Mouse (Mus musculus) neural tube, embryonic 11.5 days (tissue): ENCODE measurements around the gene Ripk3. TPM values are rescaled to one million over a fixed set of nuclear protein-coding genes. Genes with fewer than 3 reads are reported as not detected.

ENCODE experiments used
- ATAC-seq: fragments of 200-750 bp; cut with Nextera tagmentation; 2 replicates; pipeline ENCODE4 v1.8.0; 2017; ENCODE audit warnings: moderate number of reproducible peaks, mild to moderate bottlenecking, moderate TSS enrichment, moderate library complexity; ENCODE audit not compliant: insufficient read depth, low FRiP score, low TSS enrichment
- DNase-seq: peaks from one replicate; pipeline ENCODE4 v3.0.0-alpha.2; 2015; ENCODE audit warnings: low spot score
- H3K27ac ChIP-seq: fragments of 300-500 bp; sonication (generic); 2 replicates; pipeline ENCODE4 v1.5.1; 2014; ENCODE audit warnings: low read depth, mild to moderate bottlenecking, low read length
- H3K27me3 ChIP-seq: fragments of 300-500 bp; sonication (generic); 2 replicates; pipeline ENCODE4 v1.6.1; 2014; ENCODE audit warnings: mild to moderate bottlenecking, low read length, mixed read lengths; ENCODE audit not compliant: control insufficient read depth, insufficient read depth
- H3K36me3 ChIP-seq: fragments of 300-500 bp; sonication (generic); 2 replicates; pipeline ENCODE4 v1.6.1; 2014; ENCODE audit warnings: mild to moderate bottlenecking, low read length, moderate library complexity, mixed read lengths; ENCODE audit not compliant: control insufficient read depth, insufficient read depth
- H3K4me1 ChIP-seq: fragments of 300-500 bp; sonication (generic); 2 replicates; pipeline ENCODE4 v1.6.1; 2014; ENCODE audit warnings: low read length, mixed read lengths; ENCODE audit not compliant: control insufficient read depth, insufficient read depth
- H3K4me2 ChIP-seq: fragments of 300-500 bp; sonication (generic); 2 replicates; pipeline ENCODE4 v1.6.1; 2014; ENCODE audit warnings: low read depth, mild to moderate bottlenecking, moderate library complexity
- H3K4me3 ChIP-seq: fragments of 300-500 bp; sonication (generic); 2 replicates; pipeline ENCODE4 v1.5.1; 2014; ENCODE audit warnings: low read depth, low read length
- H3K9ac ChIP-seq: fragments of 300-500 bp; sonication (generic); 2 replicates; pipeline ENCODE4 v1.6.1; 2014; ENCODE audit warnings: mild to moderate bottlenecking, low read length
- H3K9me3 ChIP-seq: fragments of 300-500 bp; sonication (generic); 2 replicates; pipeline ENCODE4 v1.6.1; 2016; ENCODE audit warnings: low read length; ENCODE audit not compliant: control insufficient read depth
- WGBS: fragments of 180-500 bp; shearing (Covaris S2); extraction: QIAGEN DNeasy Blood & Tissue Kit; methylation state at CpG from one replicate; pipeline ENCODE4 v1.1.7; 2014; 5-methylcytosine and 5-hydroxymethylcytosine counted together
- polyA plus RNA-seq: library from polyadenylated mRNA; unstranded; fragments of >200 nt; fragmentation: Nextera tagmentation; extraction: Ambion mirVana; gene quantifications from 2 replicates; pipeline ENCODE4 v1.2.1, GENCODE M21; 2014

Gene Ripk3
- polyA plus RNA-seq, 1 experiment from 2014 or later, result 14.2 TPM

DNA sequence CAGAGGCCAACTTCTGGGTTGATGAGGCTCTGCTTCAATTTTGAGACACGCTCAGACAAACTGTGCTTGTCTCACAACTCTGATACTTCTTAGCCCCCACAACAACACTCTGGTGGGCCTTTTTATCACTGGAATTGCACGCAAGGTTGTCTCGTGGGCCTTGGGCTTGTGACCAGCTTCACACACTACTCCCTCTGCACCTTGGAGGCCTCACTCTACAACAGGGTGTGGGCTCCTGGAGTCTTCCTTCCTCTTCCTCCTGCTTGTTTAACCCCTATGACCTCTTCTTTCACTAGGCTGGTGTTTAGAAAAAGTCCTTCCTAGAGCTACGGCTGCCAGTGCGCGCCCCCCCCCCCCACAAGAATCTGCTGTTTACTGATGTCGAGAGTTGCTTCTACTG is 12.0 kb downstream of the Ripk3 start:
- WGBS, result 70% methylated on average over 7 of the region's 7 CpGs
- peaks cover 5% of the 10 kb centered on the region; the same call in 1 of the 2 replicates for H3K4me1 ChIP-seq
- H3K4me3 ChIP-seq, result no peak overlapping the region
- H3K9me3 ChIP-seq, result no peaks in the 10 kb centered on the region
- peaks cover 4% of the 10 kb centered on the region; the same call in 1 of the 2 replicates for H3K27me3 ChIP-seq
- DNase-seq, result no peak
- H3K27ac ChIP-seq, result no peak overlapping the region
- H3K4me2 ChIP-seq, result no peak overlapping the region
- ATAC-seq, result no peak
- H3K36me3 ChIP-seq, result no peaks in the 10 kb centered on the region
- H3K9ac ChIP-seq, result no peak overlapping the region

DNA sequence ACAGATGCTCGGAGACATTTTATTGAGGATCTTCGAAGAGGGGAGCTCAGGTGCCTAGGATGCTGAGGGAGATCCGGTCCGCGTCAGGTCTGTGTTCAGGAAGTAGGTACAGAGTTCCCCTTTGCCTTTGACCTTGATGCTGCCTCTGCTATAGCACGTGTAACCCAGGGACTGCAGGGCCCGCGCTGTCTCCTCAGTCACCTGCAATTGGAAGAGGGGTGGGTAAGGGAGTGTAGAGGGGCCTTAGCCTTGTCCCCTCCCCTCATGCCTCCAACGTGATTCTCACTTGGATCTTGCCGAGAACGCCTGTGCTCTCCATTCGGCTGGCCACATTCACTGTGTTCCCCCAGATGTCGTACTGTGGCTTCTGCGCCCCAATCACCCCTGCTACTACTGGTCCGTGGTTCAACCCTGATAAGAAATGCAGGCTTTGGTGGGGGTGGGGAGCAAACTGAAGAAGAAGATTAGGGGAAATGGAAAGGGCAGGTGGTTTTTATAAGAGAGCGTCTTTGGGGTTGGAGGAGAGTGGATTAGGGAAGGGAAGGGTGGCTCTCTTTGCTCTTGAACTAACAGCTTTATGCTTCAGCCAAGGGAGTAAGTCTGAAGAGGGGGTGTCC is 19.5 kb downstream of the Ripk3 start:
- no peak for ATAC-seq
- peaks cover 31% of the 10 kb centered on the region for H3K27me3 ChIP-seq

DNA sequence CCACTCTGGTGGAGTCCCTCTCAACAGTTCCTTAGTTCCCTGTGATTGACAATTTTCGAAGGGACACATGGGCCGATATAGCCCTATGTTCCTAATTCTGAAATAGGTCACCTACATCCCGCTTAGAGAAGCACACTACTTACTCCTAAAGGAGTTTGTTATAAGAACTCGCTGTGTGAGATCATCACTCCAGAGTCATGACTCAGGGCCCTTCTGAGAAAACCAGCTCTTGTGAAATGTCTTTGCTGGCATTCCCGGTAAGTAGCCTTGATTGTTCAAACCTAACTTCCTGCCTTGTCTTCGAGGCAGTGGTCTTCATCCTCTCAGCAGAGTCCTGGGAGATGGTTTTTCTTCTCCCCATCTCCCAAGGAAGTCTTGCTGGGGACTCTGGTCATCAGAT is 20.1 kb downstream of the Ripk3 start:
- 92% methylated on average over 6 of the region's 6 CpGs for WGBS
- H3K27ac ChIP-seq, result no peak overlapping the region
- 0 out of 2 replicates have a peak, but pooled peaks cover 4% of the 10 kb centered on the region for H3K4me1 ChIP-seq
- no peaks in the 10 kb centered on the region for H3K9me3 ChIP-seq
- no peak overlapping the region for H3K9ac ChIP-seq
- DNase-seq, result no peak
- no peaks in the 10 kb centered on the region for H3K36me3 ChIP-seq
- peaks cover 35% of the 10 kb centered on the region for H3K27me3 ChIP-seq
- no peak overlapping the region for H3K4me3 ChIP-seq
- no peak overlapping the region for H3K4me2 ChIP-seq
- ATAC-seq, result no peak

More for the DNA sequence above, 19.5 kb downstream of the Ripk3 start:
- Histone ChIP-seq H3K4me1 (0 out of 2 replicates have a peak, but pooled peaks cover 4% of the 10 kb centered on the region), H3K27ac (no peak overlapping the region), H3K36me3 (no peaks in the 10 kb centered on the region), H3K4me2 (no peak overlapping the region), H3K9ac (no peak overlapping the region), H3K4me3 (no peak overlapping the region), H3K9me3 (no peaks in the 10 kb centered on the region)
- DNase-seq, result no peak
- 77% methylated on average over 16 of the region's 16 CpGs for WGBS

DNA sequence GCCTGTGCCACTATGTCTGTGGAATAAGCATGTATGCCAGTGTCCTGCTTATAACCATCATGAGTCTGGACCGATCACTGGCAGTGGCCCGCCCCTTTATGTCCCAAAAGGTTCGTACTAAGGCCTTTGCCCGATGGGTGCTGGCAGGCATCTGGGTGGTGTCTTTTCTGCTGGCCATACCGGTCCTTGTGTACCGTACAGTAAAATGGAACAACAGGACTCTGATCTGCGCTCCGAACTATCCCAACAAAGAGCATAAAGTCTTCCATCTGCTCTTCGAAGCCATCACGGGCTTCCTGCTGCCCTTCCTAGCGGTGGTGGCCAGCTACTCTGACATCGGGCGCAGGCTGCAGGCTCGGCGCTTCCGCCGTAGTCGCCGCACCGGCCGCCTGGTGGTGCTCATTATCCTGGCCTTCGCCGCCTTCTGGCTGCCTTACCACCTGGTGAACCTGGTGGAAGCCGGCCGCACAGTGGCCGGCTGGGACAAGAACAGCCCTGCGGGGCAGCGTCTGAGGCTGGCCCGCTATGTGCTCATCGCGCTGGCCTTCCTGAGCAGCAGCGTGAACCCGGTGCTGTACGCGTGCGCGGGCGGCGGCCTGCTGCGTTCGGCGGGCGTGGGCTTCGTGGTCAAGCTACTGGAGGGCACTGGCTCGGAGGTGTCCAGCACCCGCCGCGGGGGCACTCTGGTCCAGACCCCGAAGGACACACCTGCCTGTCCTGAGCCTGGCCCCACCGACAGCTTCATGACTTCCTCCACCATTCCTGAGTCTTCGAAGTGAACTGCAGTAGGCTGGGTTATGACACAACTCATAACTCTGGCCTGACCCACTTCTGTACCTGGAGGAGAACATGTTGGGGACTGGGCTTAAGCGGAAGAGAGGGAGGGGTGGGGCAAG is 20.9 kb downstream of the Ripk3 start:
- ATAC-seq, result peak; percentile 48
- H3K9me3 ChIP-seq, result no peaks in the 10 kb centered on the region
- no peaks in the 10 kb centered on the region for H3K36me3 ChIP-seq
- no peak overlapping the region for H3K27ac ChIP-seq
- H3K9ac ChIP-seq, result peak overlapping the region; percentile 59
- 12% methylated on average over 52 of the region's 52 CpGs for WGBS
- H3K4me3 ChIP-seq, result peak overlapping the region; percentile 34
- DNase-seq, result peak; percentile 64
- H3K4me1 ChIP-seq, result 0 out of 2 replicates have a peak, but pooled peaks cover 4% of the 10 kb centered on the region
- H3K4me2 ChIP-seq, result peak overlapping the region; percentile 70
- peaks cover 42% of the 10 kb centered on the region for H3K27me3 ChIP-seq

DNA sequence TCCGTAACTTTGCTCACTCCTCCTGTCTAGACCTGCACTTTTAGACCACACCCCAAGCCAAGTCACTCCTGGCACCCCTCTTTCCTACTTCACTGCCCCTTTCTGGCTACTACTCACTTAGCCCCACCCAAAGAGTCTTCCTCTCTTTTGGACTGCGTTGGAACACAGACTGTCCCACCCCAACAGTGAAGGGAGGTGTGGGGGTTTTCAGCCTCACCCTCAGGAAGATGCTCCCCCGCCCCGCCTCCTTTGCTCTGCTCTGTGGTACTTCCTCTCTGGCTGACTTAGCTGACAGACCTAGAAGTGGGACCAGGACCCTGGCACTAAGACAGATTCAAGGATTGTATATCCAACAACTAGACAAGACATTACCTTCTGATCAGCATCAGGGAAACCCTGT is 23.0 kb downstream of the Ripk3 start, which contains the start of gene Ltb4r1:
Gene Ltb4r1, plus strand, starts transcription at position 267 of the 400 bp plus-strand sequence.
- no peak within 1 kb of the TSS for H3K27ac ChIP-seq
- no peaks in the 10 kb centered on the region for H3K36me3 ChIP-seq
- H3K4me2 ChIP-seq, result no peak within 1 kb of the TSS
- H3K9ac ChIP-seq, result no peak within 1 kb of the TSS
- WGBS, result 81% methylated on average over 4 of the region's 4 CpGs
- H3K27me3 ChIP-seq, result peaks cover 57% of the 10 kb centered on the region
- DNase-seq (no peak), ATAC-seq (no peak)
- H3K4me3 ChIP-seq, result no peak within 1 kb of the TSS
- 0 out of 2 replicates have a peak, but pooled peaks cover 4% of the 10 kb centered on the region for H3K4me1 ChIP-seq
- H3K9me3 ChIP-seq, result no peaks in the 10 kb centered on the region

DNA sequence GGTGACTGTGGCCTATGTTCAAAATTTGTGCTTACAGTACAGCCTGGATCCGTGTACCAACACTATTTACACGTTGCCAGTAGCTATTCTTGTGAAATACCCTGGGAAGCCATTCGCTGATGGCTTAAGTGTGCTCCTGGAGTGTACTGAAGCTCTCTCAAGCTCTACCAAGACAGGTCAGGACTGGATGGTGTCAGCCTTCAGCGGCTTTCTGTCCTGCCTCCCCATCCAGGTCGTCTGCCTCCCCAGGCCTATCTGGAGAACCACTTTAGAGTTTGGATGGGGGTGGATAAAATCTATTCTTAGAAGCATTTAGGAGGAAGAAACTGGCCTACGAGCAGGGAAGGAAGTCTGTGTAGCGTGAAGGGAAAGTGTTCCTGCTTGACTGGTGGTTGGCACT is 25.5 kb downstream of the Ripk3 start:
- Histone ChIP-seq H3K4me2 (no peak overlapping the region), H3K4me3 (no peak overlapping the region), H3K27ac (no peak overlapping the region), H3K27me3 (peaks cover 49% of the 10 kb centered on the region), H3K4me1 (0 out of 2 replicates have a peak, but pooled peaks cover 4% of the 10 kb centered on the region), H3K9ac (no peak overlapping the region), H3K36me3 (no peaks in the 10 kb centered on the region), H3K9me3 (no peaks in the 10 kb centered on the region)
- WGBS, result 71% methylated on average over 7 of the region's 7 CpGs
- DNase-seq, result no peak
- no peak for ATAC-seq

DNA sequence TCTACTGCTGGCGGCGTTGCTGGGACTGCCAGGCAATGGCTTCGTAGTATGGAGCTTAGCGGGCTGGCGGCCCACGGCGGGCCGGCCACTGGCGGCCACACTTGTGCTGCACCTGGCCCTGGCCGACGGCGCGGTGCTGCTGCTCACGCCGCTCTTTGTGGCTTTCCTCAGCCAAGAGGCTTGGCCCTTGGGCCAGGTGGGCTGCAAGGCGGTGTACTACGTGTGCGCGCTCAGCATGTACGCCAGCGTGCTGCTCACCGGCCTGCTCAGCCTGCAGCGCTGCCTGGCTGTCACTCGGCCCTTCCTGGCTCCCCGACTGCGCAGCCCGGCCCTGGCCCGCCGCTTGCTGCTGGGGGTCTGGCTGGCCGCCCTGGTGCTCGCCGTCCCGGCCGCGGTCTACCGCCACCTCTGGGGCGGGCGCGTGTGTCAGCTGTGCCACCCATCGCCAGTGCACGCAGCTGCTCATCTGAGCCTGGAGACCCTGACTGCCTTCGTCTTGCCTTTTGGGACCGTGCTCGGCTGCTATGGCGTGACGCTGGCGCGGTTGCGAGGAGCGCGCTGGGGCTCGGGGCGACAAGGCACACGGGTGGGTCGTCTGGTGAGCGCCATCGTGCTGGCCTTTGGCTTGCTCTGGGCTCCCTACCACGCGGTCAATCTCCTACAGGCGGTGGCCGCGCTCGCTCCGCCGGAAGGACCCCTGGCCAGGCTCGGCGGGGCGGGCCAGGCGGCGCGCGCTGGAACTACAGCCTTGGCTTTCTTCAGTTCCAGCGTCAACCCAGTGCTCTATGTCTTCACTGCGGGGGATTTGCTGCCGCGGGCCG is 26.5 kb downstream of the Ripk3 start:
- peak overlapping the region; percentile 45 for H3K4me3 ChIP-seq
- DNase-seq (peak; percentile 70), ATAC-seq (peak; percentile 67)
- H3K9ac ChIP-seq, result peak overlapping the region; percentile 68
- no peaks in the 10 kb centered on the region for H3K36me3 ChIP-seq
- no peaks in the 10 kb centered on the region for H3K4me1 ChIP-seq
- H3K4me2 ChIP-seq, result peak overlapping the region; percentile 77
- H3K9me3 ChIP-seq, result no peaks in the 10 kb centered on the region
- WGBS, result under 1% methylated on average over 74 of the region's 77 CpGs
- H3K27ac ChIP-seq, result no peak overlapping the region
- peaks cover 43% of the 10 kb centered on the region for H3K27me3 ChIP-seq

DNA sequence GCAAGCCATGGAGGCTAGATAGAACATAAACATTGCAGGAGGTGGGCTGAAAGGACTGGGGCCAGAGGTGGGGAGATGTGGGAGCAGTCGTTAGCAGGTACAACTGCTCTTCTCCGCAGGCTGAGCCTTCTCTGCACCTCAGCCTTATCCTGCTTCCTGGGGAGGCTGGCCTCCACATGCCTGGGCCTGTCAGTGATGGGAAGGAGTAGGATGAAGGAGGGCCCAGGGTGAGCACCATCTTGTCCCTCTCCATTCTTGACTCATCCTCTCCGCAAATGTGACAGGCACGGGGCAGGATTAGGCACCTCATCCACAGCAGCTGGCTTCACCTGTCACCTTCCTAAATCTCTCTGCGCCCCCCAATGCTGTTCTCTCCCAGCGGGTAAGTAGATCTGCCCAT is 27.5 kb downstream of the Ripk3 start, which contains the start of gene Ltb4r2:
Gene Ltb4r2, plus strand, starts transcription at position 266 of the 400 bp plus-strand sequence.
- H3K27ac ChIP-seq, result no peak within 1 kb of the TSS

More for the DNA sequence above, 27.5 kb downstream of the Ripk3 start, which contains the start of gene Ltb4r2:
- H3K4me1 ChIP-seq, result no peaks in the 10 kb centered on the region
- peak within 1 kb of the TSS; percentile 45 for H3K4me3 ChIP-seq
- DNase-seq (no peak), ATAC-seq (no peak)
- peak within 1 kb of the TSS; percentile 77 for H3K4me2 ChIP-seq
- H3K9me3 ChIP-seq, result no peaks in the 10 kb centered on the region
- H3K36me3 ChIP-seq, result no peaks in the 10 kb centered on the region; the same call in 1 of the 2 replicates
- 73% methylated on average over 6 of the region's 6 CpGs for WGBS
- peak within 1 kb of the TSS; percentile 68 for H3K9ac ChIP-seq
- peaks cover 37% of the 10 kb centered on the region for H3K27me3 ChIP-seq
